Mouse (Mus musculus): ENCODE data around the gene Gm20662. TPM values are rescaled to one million over a fixed set of nuclear protein-coding genes. Genes with fewer than 3 reads are reported as not detected.

The Gm20662 gene
- not detected for polyA plus RNA-seq (2014; fragmentation: Illumina TruSeq; extraction: RNeasy Lipid Tissue Mini Kit (QIAGEN cat#74804); ENCODE audit: low read depth, low replicate concordance)

GRCm38 (mm10) chr9:107996049-107996448, at the start of gene Gm20662:
Gm20662 (plus strand) TSS chr9:107996349.

GRCm38 (mm10) chr9:107949922-107950235, 46.3 kb upstream of the Gm20662 start, which contains the start of gene Traip:
Traip (plus strand) TSS chr9:107950136.

GRCm38 (mm10) chr9:107975399-107976386, 20.5 kb upstream of the Gm20662 start, which contains the start of gene Uba7:
Uba7 (plus strand) TSS chr9:107975505.

GRCm38 (mm10) chr9:107982681-107983346, 13.3 kb upstream of the Gm20662 start, which contains the start of gene Gm20661:
Gm20661 (plus strand) TSS chr9:107983058.

GRCm38 (mm10) chr9:107985131-107986119, 10.7 kb upstream of the Gm20662 start, which contains the start of gene Inka1:
Inka1 (minus strand) TSS chr9:107985879.

GRCm38 (mm10) chr9:107992197-107992596, 4.0 kb upstream of the Gm20662 start, which contains the start of gene Cdhr4:
Cdhr4 (plus strand) TSS chr9:107992497.

GRCm38 (mm10) chr9:108001922-108002770, 6.0 kb downstream of the Gm20662 start, which contains the start of gene Ip6k1:
Ip6k1 (plus strand) TSS chr9:108002501.

GRCm38 (mm10) chr9:108049016-108049455, 52.9 kb downstream of the Gm20662 start, which contains the start of gene Gmppb:
Gmppb (plus strand) TSS chr9:108049242.

GRCm38 (mm10) chr9:108052885-108053664, 56.9 kb downstream of the Gm20662 start, which contains the start of gene Amigo3:
Amigo3 (plus strand) TSS chr9:108053159.

GRCm38 (mm10) chr9:108080168-108080567, 84.0 kb downstream of the Gm20662 start, which contains the start of gene Mst1:
Mst1 (plus strand) TSS chr9:108080436.

GRCm38 (mm10) chr9:108082988-108083431, 86.9 kb downstream of the Gm20662 start, which contains the start of gene Rnf123:
Rnf123 (minus strand) TSS chr9:108083346.

GRCm38 (mm10) chr9:108094184-108094941, 98.2 kb downstream of the Gm20662 start, which contains the start of gene Apeh:
Apeh (minus strand) TSS chr9:108094606.

Other genes with a start within 250 kb of the Gm20662 start
- gene Rbm5, start 225.4 kb upstream of the Gm20662 start, polyA plus RNA-seq (2014; fragmentation: Illumina TruSeq; extraction: RNeasy Lipid Tissue Mini Kit (QIAGEN cat#74804); ENCODE audit: low read depth, low replicate concordance) = 54.1 TPM
- 42.4 TPM for gene Rbm6, start 123.1 kb upstream of the Gm20662 start, polyA plus RNA-seq (2014; fragmentation: Illumina TruSeq; extraction: RNeasy Lipid Tissue Mini Kit (QIAGEN cat#74804); ENCODE audit: low read depth, low replicate concordance)
- gene Mon1a, start 108.2 kb upstream of the Gm20662 start, polyA plus RNA-seq (2014; fragmentation: Illumina TruSeq; extraction: RNeasy Lipid Tissue Mini Kit (QIAGEN cat#74804); ENCODE audit: low read depth, low replicate concordance) = 0.37 TPM
- gene Mst1r, start 89.5 kb upstream of the Gm20662 start, polyA plus RNA-seq (2014; fragmentation: Illumina TruSeq; extraction: RNeasy Lipid Tissue Mini Kit (QIAGEN cat#74804); ENCODE audit: low read depth, low replicate concordance) = not detected
- gene Actl11, start 67.9 kb upstream of the Gm20662 start, polyA plus RNA-seq (2014; fragmentation: Illumina TruSeq; extraction: RNeasy Lipid Tissue Mini Kit (QIAGEN cat#74804); ENCODE audit: low read depth, low replicate concordance) = not detected
- not detected for gene Camkv, start 60.7 kb upstream of the Gm20662 start, polyA plus RNA-seq (2014; fragmentation: Illumina TruSeq; extraction: RNeasy Lipid Tissue Mini Kit (QIAGEN cat#74804); ENCODE audit: low read depth, low replicate concordance)
- gene Traip, start 46.2 kb upstream of the Gm20662 start, polyA plus RNA-seq (2014; fragmentation: Illumina TruSeq; extraction: RNeasy Lipid Tissue Mini Kit (QIAGEN cat#74804); ENCODE audit: low read depth, low replicate concordance) = 0.13 TPM
- gene Uba7, start 20.8 kb upstream of the Gm20662 start, polyA plus RNA-seq (2014; fragmentation: Illumina TruSeq; extraction: RNeasy Lipid Tissue Mini Kit (QIAGEN cat#74804); ENCODE audit: low read depth, low replicate concordance) = 1.1 TPM
- not detected for gene Gm20661, start 13.3 kb upstream of the Gm20662 start, polyA plus RNA-seq (2014; fragmentation: Illumina TruSeq; extraction: RNeasy Lipid Tissue Mini Kit (QIAGEN cat#74804); ENCODE audit: low read depth, low replicate concordance)
- gene Inka1, start 10.5 kb upstream of the Gm20662 start, polyA plus RNA-seq (2014; fragmentation: Illumina TruSeq; extraction: RNeasy Lipid Tissue Mini Kit (QIAGEN cat#74804); ENCODE audit: low read depth, low replicate concordance) = not detected
- gene Cdhr4, start 3.9 kb upstream of the Gm20662 start, polyA plus RNA-seq (2014; fragmentation: Illumina TruSeq; extraction: RNeasy Lipid Tissue Mini Kit (QIAGEN cat#74804); ENCODE audit: low read depth, low replicate concordance) = not detected
- gene Ip6k1, start 6.2 kb downstream of the Gm20662 start, polyA plus RNA-seq (2014; fragmentation: Illumina TruSeq; extraction: RNeasy Lipid Tissue Mini Kit (QIAGEN cat#74804); ENCODE audit: low read depth, low replicate concordance) = 24.5 TPM
- 2.0 TPM for gene Gmppb, start 52.9 kb downstream of the Gm20662 start, polyA plus RNA-seq (2014; fragmentation: Illumina TruSeq; extraction: RNeasy Lipid Tissue Mini Kit (QIAGEN cat#74804); ENCODE audit: low read depth, low replicate concordance)
- not detected for gene Amigo3, start 56.8 kb downstream of the Gm20662 start, polyA plus RNA-seq (2014; fragmentation: Illumina TruSeq; extraction: RNeasy Lipid Tissue Mini Kit (QIAGEN cat#74804); ENCODE audit: low read depth, low replicate concordance)
- 9.9 TPM for gene Mst1, start 84.1 kb downstream of the Gm20662 start, polyA plus RNA-seq (2014; fragmentation: Illumina TruSeq; extraction: RNeasy Lipid Tissue Mini Kit (QIAGEN cat#74804); ENCODE audit: low read depth, low replicate concordance)
- 1.7 TPM for gene Rnf123, start 87.0 kb downstream of the Gm20662 start, polyA plus RNA-seq (2014; fragmentation: Illumina TruSeq; extraction: RNeasy Lipid Tissue Mini Kit (QIAGEN cat#74804); ENCODE audit: low read depth, low replicate concordance)
- 28.2 TPM for gene Apeh, start 98.3 kb downstream of the Gm20662 start, polyA plus RNA-seq (2014; fragmentation: Illumina TruSeq; extraction: RNeasy Lipid Tissue Mini Kit (QIAGEN cat#74804); ENCODE audit: low read depth, low replicate concordance)
- not detected for gene Bsn, start 194.0 kb downstream of the Gm20662 start, polyA plus RNA-seq (2014; fragmentation: Illumina TruSeq; extraction: RNeasy Lipid Tissue Mini Kit (QIAGEN cat#74804); ENCODE audit: low read depth, low replicate concordance)

Measured in liver, adult 10 weeks (tissue).